In genomic region chr13:57494838-57495237, GRCm38 (mm10) we compare ENCODE assay signal across 15 mouse cellular contexts.
"Had no signal": no experiment of that assay in that cellular context is flagged by ENCODE, and none has a peak within 500 bp of the region (broad histone marks: within the 10 kb centered on the region; RNA-seq: fewer than 3 reads in every experiment).

No protein-coding gene starts in this region.

- H3K4me1 ChIP-seq: lung, embryonic 15.5 days; megakaryocyte, embryonic 14.5 days; midbrain, embryonic 13.5 days; midbrain, embryonic 15.5 days; neural tube, embryonic 12.5 days had no signal

- H3K27me3 ChIP-seq: lung, embryonic 15.5 days; megakaryocyte, embryonic 14.5 days; midbrain, embryonic 13.5 days; midbrain, embryonic 15.5 days; neural tube, embryonic 12.5 days had no signal

- DNase-seq: lung, adult 2 months; lung, postnatal 14 days; lung, postnatal 36 days; right cerebral cortex, postnatal 14 days; thymus, adult 18-20 months; thymus, postnatal 14 days; thymus, postnatal 36 days had no signal

- H3K4me2 ChIP-seq: lung, embryonic 15.5 days; midbrain, embryonic 11.5 days; midbrain, embryonic 13.5 days; midbrain, embryonic 15.5 days; neural tube, embryonic 12.5 days had no signal

- H3K9ac ChIP-seq: lung, embryonic 15.5 days; midbrain, embryonic 13.5 days; midbrain, embryonic 15.5 days; neural tube, embryonic 12.5 days had no signal

- H3K4me3 ChIP-seq: lung, embryonic 15.5 days; megakaryocyte, embryonic 14.5 days; midbrain, embryonic 13.5 days; midbrain, embryonic 15.5 days; neural tube, embryonic 12.5 days had no signal

- H3K36me3 ChIP-seq: lung, embryonic 15.5 days; midbrain, embryonic 13.5 days; midbrain, embryonic 15.5 days; neural tube, embryonic 12.5 days had no signal

- H3K27ac ChIP-seq: lung, embryonic 15.5 days; macrophage; midbrain, embryonic 13.5 days; midbrain, embryonic 15.5 days; neural tube, embryonic 12.5 days had no signal

- H3K9me3 ChIP-seq: lung, embryonic 15.5 days; midbrain, embryonic 13.5 days; midbrain, embryonic 15.5 days; neural tube, embryonic 12.5 days had no signal

- ATAC-seq: lung, postnatal 0 days; midbrain, embryonic 13.5 days; midbrain, embryonic 15.5 days had no signal
